Mouse (Mus musculus): ENCODE results near the gene 3110040N11Rik. TPM values are rescaled to one million over a fixed set of nuclear protein-coding genes. Genes with fewer than 3 reads are reported as not detected.

The 3110040N11Rik gene
- polyA plus RNA-seq, 1 experiment from 2014 or later: 49.9 TPM

- Histone ChIP-seq H3K4me2 (no peak overlapping the region), H3K9ac (no peak overlapping the region), H3K27ac (ENCODE audit: low read depth) (no peak overlapping the region), H3K4me1 (ENCODE audit: insufficient read depth) (no peaks in the 10 kb centered on the region), H3K4me3 (ENCODE audit: low read depth, low read length) (no peak overlapping the region), H3K9me3 (ENCODE audit: low read depth, low read length) (no peaks in the 10 kb centered on the region), H3K27me3 (ENCODE audit: insufficient read depth, low read length) (no peaks in the 10 kb centered on the region), H3K36me3 (ENCODE audit: insufficient read depth) (no peaks in the 10 kb centered on the region; the same call in 1 of the 2 replicates)
- WGBS: 72% methylated on average over 10 of the region's 10 CpGs
- DNase-seq (no peak), ATAC-seq (ENCODE audit: insufficient read depth) (no peak)
- no peak for TF ChIP-seq CTCF (IDR thresholded peaks at IDR 0.05; ENCODE audit: low read depth)
Measured at GRCm38 (mm10) chr7:81772786-81773539, 16.3 kb downstream of the 3110040N11Rik start.

GRCm38 (mm10) chr7:81763110-81763845, 26.0 kb downstream of the 3110040N11Rik start:
- Histone ChIP-seq H3K4me1 (ENCODE audit: insufficient read depth) (0 out of 2 replicates have a peak, but pooled peaks cover 6% of the 10 kb centered on the region), H3K9ac (peak overlapping the region; percentile 94), H3K4me3 (ENCODE audit: low read depth, low read length) (peak overlapping the region; percentile 98), H3K27me3 (ENCODE audit: insufficient read depth, low read length) (no peaks in the 10 kb centered on the region), H3K36me3 (ENCODE audit: insufficient read depth) (no peaks in the 10 kb centered on the region), H3K4me2 (peak overlapping the region; percentile 89), H3K27ac (ENCODE audit: low read depth) (peak overlapping the region; percentile 91), H3K9me3 (ENCODE audit: low read depth, low read length) (no peaks in the 10 kb centered on the region)
- ATAC-seq (ENCODE audit: insufficient read depth) (peak; percentile 69), DNase-seq (peak; percentile 58)
- WGBS: 1% methylated on average over 60 of the region's 60 CpGs
- peak; percentile 42 for TF ChIP-seq CTCF (IDR thresholded peaks at IDR 0.05; ENCODE audit: low read depth)

DNA sequence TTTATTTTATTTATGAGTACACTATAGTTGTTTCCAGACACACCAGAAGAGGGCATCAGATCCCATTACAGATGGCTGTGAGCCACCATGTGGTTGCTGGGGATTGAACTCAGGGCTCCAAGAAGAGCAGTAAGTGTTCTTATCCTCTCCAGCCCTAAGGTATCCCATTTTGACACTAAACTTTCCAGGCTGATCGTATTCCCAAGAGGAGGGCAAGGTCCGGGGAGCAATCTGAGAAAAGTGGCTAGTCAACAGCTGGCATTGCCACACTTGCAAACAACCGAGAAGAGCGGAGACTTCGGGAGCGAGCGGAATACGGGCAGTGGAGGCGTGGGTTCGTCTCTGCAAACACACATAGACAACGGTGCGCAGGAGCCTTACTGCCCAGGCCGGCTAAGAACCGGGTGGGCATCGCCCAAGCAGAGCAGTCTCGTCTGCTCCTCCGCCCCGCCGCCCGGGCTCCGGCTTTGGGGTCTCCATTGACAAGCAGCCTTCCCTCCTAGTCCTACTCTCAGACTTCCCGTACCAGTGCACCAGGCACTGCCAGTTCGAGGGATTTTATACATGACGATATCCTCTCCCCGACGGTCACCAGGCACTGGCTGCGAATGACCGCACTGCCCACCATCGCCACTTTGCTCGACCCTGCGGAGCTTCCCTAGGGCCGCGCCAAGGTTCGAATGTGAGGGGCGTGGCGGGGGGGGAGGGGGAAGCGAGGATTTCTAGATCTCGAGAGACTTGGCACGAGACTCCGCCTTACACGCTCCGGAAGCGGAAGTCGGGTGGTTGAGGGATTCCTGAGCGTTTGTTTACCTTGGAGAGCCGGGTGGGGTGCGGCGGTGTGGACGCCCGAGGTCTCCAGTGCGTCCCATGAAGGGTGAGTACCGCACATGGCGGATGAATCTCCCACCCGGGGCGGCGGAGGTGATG, 26.8 kb downstream of the 3110040N11Rik start, which contains the start of gene Ramac:
Gene Ramac, plus strand, starts transcription at position 746 of the 930 bp plus-strand sequence.
- under 1% methylated on average over 56 of the region's 56 CpGs for WGBS
- DNase-seq (peak; percentile 98), ATAC-seq (ENCODE audit: insufficient read depth) (peak; percentile 97)
- TF ChIP-seq CTCF (IDR thresholded peaks at IDR 0.05; ENCODE audit: low read depth): peak; percentile 56
- Histone ChIP-seq H3K36me3 (ENCODE audit: insufficient read depth) (no peaks in the 10 kb centered on the region), H3K4me3 (ENCODE audit: low read depth, low read length) (peak within 1 kb of the TSS; percentile 98), H3K27ac (ENCODE audit: low read depth) (peak within 1 kb of the TSS; percentile 91), H3K4me2 (peak within 1 kb of the TSS; percentile 89), H3K9ac (peak within 1 kb of the TSS; percentile 94), H3K4me1 (ENCODE audit: insufficient read depth) (0 out of 2 replicates have a peak, but pooled peaks cover 6% of the 10 kb centered on the region), H3K9me3 (ENCODE audit: low read depth, low read length) (no peaks in the 10 kb centered on the region), H3K27me3 (ENCODE audit: insufficient read depth, low read length) (no peaks in the 10 kb centered on the region)

- Histone ChIP-seq H3K27ac (ENCODE audit: low read depth) (no peak overlapping the region), H3K4me2 (no peak overlapping the region), H3K4me1 (ENCODE audit: insufficient read depth) (no peaks in the 10 kb centered on the region), H3K9ac (no peak overlapping the region), H3K4me3 (ENCODE audit: low read depth, low read length) (no peak overlapping the region), H3K27me3 (ENCODE audit: insufficient read depth, low read length) (no peaks in the 10 kb centered on the region), H3K9me3 (ENCODE audit: low read depth, low read length) (no peaks in the 10 kb centered on the region), H3K36me3 (ENCODE audit: insufficient read depth) (no peaks in the 10 kb centered on the region)
- ATAC-seq (ENCODE audit: insufficient read depth): no peak
- 71% methylated on average over 3 of the region's 3 CpGs for WGBS
- no peak for DNase-seq
- no peak for TF ChIP-seq CTCF (IDR thresholded peaks at IDR 0.05; ENCODE audit: low read depth)
Measured at GRCm38 (mm10) chr7:81747956-81748355, 41.3 kb downstream of the 3110040N11Rik start.

GRCm38 (mm10) chr7:81744145-81744544, 45.1 kb downstream of the 3110040N11Rik start:
- Histone ChIP-seq H3K4me3 (ENCODE audit: low read depth, low read length) (no peak overlapping the region), H3K4me2 (no peak overlapping the region), H3K27me3 (ENCODE audit: insufficient read depth, low read length) (no peaks in the 10 kb centered on the region), H3K36me3 (ENCODE audit: insufficient read depth) (no peaks in the 10 kb centered on the region), H3K4me1 (ENCODE audit: insufficient read depth) (no peaks in the 10 kb centered on the region), H3K9ac (no peak overlapping the region), H3K9me3 (ENCODE audit: low read depth, low read length) (no peaks in the 10 kb centered on the region), H3K27ac (ENCODE audit: low read depth) (no peak overlapping the region)
- WGBS: 49% methylated on average over 4 of the region's 4 CpGs
- ATAC-seq (ENCODE audit: insufficient read depth) (no peak), DNase-seq (peak; percentile 54)
- peak; percentile 49 for TF ChIP-seq CTCF (IDR thresholded peaks at IDR 0.05; ENCODE audit: low read depth)

DNA sequence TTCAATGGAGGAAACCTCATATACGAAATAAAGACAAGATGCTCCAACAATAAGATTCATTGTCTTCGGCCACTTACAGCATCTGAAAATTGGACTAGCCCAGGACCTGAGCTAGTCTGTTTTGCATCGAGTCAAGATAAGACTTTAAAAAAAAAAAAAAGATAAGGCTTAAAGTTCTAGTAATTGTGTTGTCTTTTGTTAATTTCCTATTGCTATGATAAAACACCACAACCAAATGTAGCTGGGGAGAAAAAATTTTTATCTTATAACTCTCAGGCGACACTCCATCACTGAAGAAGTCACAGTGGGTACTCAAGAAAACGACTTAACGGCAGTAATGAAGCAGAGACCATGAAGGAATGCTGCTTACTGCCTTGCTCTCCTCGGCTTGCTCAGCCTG, 49.3 kb downstream of the 3110040N11Rik start:
- Histone ChIP-seq H3K4me2 (no peak overlapping the region), H3K36me3 (ENCODE audit: insufficient read depth) (no peaks in the 10 kb centered on the region), H3K27me3 (ENCODE audit: insufficient read depth, low read length) (no peaks in the 10 kb centered on the region), H3K4me3 (ENCODE audit: low read depth, low read length) (no peak overlapping the region), H3K9me3 (ENCODE audit: low read depth, low read length) (no peaks in the 10 kb centered on the region), H3K27ac (ENCODE audit: low read depth) (no peak overlapping the region), H3K4me1 (ENCODE audit: insufficient read depth) (no peaks in the 10 kb centered on the region), H3K9ac (no peak overlapping the region)
- 82% methylated on average over 7 of the region's 7 CpGs for WGBS
- ATAC-seq (ENCODE audit: insufficient read depth) (no peak), DNase-seq (no peak)
- TF ChIP-seq CTCF (IDR thresholded peaks at IDR 0.05; ENCODE audit: low read depth): no peak
